Mouse (Mus musculus): ENCODE results near the gene Bex4. TPM values are rescaled to one million over a fixed set of nuclear protein-coding genes. Genes with fewer than 3 reads are reported as not detected.

Bex4 gene
- polyA plus RNA-seq (2012): 8.9 and 12.6 TPM in 2 replicates

DNA sequence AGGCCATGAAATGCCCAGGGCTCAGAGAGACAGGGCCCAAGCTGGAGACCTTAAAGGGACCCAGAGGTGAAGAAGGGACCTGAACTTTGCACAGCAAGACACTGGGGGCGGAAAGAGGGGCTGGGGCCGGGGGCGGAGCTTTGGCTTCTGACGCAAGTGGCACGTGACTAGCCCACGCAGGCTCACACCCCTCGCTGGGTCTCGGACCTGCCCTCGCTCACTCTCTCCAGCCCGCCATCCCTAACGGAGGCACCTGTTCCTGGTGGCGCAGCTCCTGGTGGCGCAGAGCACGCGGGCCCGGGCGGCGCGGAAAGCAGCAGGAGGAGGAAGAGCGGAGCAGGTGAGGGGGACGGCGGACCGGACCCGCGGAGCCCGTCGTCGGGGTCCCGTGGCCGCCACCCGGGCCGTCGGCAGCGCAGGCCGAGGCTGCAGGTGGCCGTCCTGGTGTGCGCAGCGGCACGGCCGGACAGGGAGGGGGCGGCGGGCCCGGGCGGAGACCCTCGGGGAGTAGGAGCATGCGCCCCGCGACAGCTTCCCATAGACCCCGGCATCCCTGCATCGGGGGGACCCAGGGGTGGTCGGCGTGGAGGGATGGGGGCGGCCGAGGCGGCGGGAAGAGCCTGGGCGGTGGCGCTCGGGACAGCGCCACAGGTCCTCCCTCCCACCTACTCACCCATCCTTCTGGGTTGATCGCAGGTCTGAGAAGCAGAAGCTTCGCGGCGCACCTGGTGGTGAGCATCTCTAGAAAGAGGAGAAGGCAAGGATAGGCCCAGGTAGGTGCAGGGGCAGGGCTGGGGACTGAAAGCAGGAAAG is at the start of gene Bex4:
TSS of gene Bex4 (plus strand) at position 170 of the 813 bp plus-strand sequence.

DNA sequence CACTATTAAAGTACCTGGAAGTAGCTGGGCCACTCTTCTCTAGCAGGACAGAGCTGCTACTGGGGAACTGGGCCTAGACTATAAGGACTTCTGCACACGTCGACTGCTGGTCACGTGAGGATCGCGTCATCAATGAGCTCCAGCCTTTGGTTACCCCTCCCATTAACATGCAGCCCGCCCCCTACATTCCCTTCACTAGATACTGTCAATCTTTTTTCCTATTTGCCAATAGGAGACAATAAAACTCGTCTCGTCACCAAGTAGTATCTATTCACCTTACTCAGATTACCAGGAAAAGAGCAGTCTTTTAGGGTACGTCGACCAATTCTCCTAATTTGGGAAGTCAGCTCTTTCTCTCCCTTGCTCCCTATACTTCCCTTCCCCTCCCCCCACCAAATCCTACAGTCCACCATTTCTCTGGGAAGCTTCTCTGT is 33.3 kb downstream of the Bex4 start, which contains the start of gene Tceal8:
TSS of gene Tceal8 (minus strand) at position 225 of the 434 bp plus-strand sequence.

Other genes with a start within 250 kb of the Bex4 start
- 1.7 and 1.9 TPM in 2 replicates for gene Arxes2, start 145.2 kb upstream of the Bex4 start, polyA plus RNA-seq (2012)
- gene Arxes1, start 105.6 kb upstream of the Bex4 start, polyA plus RNA-seq (2012): 0.09 TPM in 1 of 2 replicates, not detected in the other
- gene Bex2, start 70.8 kb upstream of the Bex4 start, polyA plus RNA-seq (2012): 0.61 and 2.0 TPM in 2 replicates
- not detected in 2 replicates for gene Nxf3, start 53.7 kb upstream of the Bex4 start, polyA plus RNA-seq (2012)
- gene Tceal8, start 33.3 kb downstream of the Bex4 start, polyA plus RNA-seq (2012): 11.7 and 16.5 TPM in 2 replicates
- gene Tceal5, start 64.9 kb downstream of the Bex4 start, polyA plus RNA-seq (2012): 0.37 and 1.2 TPM in 2 replicates
- not detected in 2 replicates for gene Tceal7, start 75.8 kb downstream of the Bex4 start, polyA plus RNA-seq (2012)
- 7.7 and 18.8 TPM in 2 replicates for gene Bex1, start 76.5 kb downstream of the Bex4 start, polyA plus RNA-seq (2012)
- 65.1 and 96.0 TPM in 2 replicates for gene Tceal9, start 106.1 kb downstream of the Bex4 start, polyA plus RNA-seq (2012)
- 256 and 361 TPM in 2 replicates for gene Bex3, start 131.3 kb downstream of the Bex4 start, polyA plus RNA-seq (2012)

Data from megakaryocyte-erythroid progenitor cell, adult 5 weeks (primary cell).